Mouse (Mus musculus): Measurements from ENCODE around the gene Apol8. TPM values are rescaled to one million over a fixed set of nuclear protein-coding genes. Genes with fewer than 3 reads are reported as not detected.

Apol8 gene
- polyA plus RNA-seq, 1 experiment, result not detected

DNA sequence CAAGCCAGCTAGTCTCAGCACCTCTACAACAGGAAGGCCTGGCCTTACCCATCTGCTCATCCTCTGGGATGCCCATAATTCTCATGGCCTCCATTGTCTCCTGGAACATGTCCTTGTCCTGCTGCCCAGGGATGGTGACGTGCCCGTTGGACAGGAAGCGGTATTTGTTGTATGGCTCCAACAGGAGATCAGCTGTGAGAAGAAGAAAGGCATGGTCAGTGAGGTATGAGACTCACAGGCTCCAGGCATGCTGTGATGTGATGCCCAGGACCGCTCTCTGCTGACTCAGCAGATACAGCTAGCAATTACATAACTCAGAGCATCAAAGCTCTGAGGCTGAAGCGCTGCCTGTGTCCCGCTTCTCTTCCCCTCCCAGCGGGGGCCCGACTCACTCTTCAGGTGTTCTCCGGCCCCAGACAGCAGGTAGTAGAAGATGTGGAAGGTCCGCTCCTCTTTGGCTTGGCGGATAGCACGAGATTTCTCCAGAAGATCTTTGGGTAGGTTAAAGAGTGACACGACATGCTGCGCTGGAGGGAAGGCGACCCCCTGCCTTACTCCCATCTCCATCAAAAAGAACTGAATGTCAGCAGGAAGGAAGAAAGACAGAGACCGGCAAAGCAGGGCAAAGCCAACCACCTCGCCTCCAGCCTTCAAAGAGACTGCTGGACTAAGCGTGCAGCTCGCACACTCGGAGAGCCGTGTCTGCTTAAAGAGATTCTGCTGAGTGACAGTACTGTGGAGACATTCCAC lies 34.0 kb upstream of the Apol8 start:
- peaks cover 3% of the 10 kb centered on the region; the same call in 1 of the 2 replicates for H3K4me1 ChIP-seq (ENCODE audit: control insufficient read depth, insufficient read depth, low read length)
- no peak overlapping the region for H3K4me3 ChIP-seq (replicated peaks; ENCODE audit: extremely low read depth, low read depth, low read length)
- 82% methylated on average over 21 of the region's 21 CpGs for WGBS
- DNase-seq, result no peak
- no peak for TF ChIP-seq CTCF (IDR thresholded peaks at IDR 0.05; ENCODE audit: insufficient read depth, low read length)
- TF ChIP-seq POLR2A (IDR thresholded peaks at IDR 0.05; ENCODE audit: borderline replicate concordance, extremely low read depth, low read depth, low read length), result no peak

DNA sequence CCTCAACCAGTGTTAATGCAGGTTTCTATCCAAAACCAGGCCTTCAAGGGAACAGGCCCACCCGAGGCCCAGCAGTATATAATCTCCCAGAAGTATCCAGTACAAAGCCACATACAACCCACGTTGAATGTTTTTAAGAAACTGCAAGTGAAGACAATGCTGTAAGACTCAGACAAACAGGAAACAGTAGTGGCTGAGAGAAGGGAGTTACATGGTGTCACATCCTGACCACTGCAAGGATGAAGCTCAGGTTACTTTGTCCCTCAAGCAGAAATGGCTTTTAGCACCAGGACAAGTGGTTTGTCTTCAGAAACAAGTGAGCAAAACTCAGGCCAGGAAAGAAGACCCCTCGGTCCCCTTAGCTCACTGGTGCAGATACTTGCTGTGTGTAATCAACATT lies 32.4 kb upstream of the Apol8 start:
- Histone ChIP-seq H3K4me3 (replicated peaks; ENCODE audit: extremely low read depth, low read depth, low read length) (no peak overlapping the region), H3K4me1 (ENCODE audit: control insufficient read depth, insufficient read depth, low read length) (peaks cover 3% of the 10 kb centered on the region; the same call in 1 of the 2 replicates)
- no peak for DNase-seq
- TF ChIP-seq CTCF (IDR thresholded peaks at IDR 0.05; ENCODE audit: insufficient read depth, low read length) (no peak), POLR2A (IDR thresholded peaks at IDR 0.05; ENCODE audit: borderline replicate concordance, extremely low read depth, low read depth, low read length) (no peak)
- 45% methylated on average over 3 of the region's 3 CpGs for WGBS

DNA sequence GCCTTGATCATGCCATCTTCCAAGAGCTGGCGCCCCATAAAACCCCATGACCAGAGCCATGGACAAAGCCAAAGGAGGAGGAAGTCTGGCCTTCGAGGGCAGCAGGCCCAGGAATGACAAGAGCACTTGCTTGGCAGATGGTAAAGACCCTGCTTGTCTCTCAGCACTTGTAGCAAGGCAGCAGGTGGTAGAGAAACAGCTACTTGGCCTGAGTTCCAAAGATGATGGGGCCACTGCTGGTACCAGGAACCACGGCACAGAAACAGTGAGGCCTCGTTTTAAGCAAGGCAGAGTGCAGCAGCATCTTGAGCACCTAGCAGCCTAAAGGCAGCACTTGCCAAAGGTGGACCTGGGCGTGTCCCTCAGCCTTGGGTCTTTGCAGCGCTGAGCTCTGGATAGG lies 31.6 kb upstream of the Apol8 start:
- no peak for TF ChIP-seq CTCF (IDR thresholded peaks at IDR 0.05; ENCODE audit: insufficient read depth, low read length)
- no peak for TF ChIP-seq POLR2A (IDR thresholded peaks at IDR 0.05; ENCODE audit: borderline replicate concordance, extremely low read depth, low read depth, low read length)
- Histone ChIP-seq H3K4me3 (replicated peaks; ENCODE audit: extremely low read depth, low read depth, low read length) (no peak overlapping the region), H3K4me1 (ENCODE audit: control insufficient read depth, insufficient read depth, low read length) (peaks cover 3% of the 10 kb centered on the region; the same call in 1 of the 2 replicates)
- WGBS, result 78% methylated on average over 6 of the region's 6 CpGs
- no peak for DNase-seq

DNA sequence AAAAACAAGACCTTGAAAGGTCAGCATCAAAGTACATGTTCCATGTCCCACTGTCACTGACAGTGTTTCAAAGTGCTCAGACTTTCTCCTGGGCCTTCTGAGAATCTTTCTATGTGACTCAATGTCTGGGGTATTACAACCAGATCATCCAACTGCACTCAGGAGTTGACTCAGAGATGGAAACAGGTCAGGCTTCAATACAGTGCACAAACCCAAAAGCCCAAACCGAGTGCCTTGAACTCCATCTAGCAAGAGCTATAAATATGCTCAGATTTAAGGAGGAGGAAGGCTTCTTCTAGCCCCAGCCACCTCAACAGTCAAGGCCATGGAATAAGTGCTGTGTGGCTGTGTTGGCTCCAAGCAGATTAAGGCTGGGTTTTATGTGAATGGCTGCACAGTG lies 29.0 kb upstream of the Apol8 start:
- TF ChIP-seq CTCF (IDR thresholded peaks at IDR 0.05; ENCODE audit: insufficient read depth, low read length), result no peak
- TF ChIP-seq POLR2A (IDR thresholded peaks at IDR 0.05; ENCODE audit: borderline replicate concordance, extremely low read depth, low read depth, low read length), result no peak

DNA sequence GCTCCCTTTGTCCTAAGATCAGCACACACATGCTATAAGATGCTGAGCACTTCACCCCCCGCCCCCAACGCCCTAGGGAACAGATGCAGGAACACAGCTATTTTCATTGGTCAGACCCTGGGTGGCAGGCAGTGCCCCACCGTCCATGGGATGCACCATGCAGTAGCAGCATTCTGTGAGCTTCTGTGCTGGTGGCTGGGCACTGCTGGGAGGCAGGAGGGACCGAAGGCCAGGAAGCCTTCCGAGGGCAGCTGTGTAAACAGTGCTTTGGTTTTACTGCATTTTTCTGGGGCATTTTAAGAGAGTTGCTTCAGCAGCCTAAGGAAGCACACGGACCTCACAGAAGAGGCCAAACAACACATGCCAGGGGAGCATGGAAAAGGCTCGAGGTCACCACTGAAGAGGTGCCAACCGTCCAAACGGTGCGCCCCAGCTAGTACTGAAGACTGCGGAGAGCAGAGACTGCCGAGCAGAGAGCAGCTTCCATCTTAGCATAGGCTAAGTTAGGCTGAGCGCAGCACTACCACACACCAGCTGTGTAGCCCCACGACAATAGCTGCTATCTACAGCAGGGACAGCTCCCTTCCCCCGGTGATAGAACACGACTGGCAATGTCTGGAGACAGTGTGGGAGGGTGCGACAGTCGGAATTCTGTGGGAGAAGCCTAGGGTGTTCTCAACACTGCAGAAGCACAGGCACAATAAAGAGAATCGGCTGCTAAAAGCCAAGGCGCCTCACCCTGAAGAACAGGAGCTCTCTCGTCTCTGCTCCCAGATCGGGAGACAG lies 27.4 kb upstream of the Apol8 start:
- DNase-seq, result no peak
- Histone ChIP-seq H3K4me1 (ENCODE audit: control insufficient read depth, insufficient read depth, low read length) (peaks cover under 1% of the 10 kb centered on the region; the same call in 1 of the 2 replicates), H3K4me3 (replicated peaks; ENCODE audit: extremely low read depth, low read depth, low read length) (no peak overlapping the region)
- 62% methylated on average over 22 of the region's 22 CpGs for WGBS
- TF ChIP-seq POLR2A (IDR thresholded peaks at IDR 0.05; ENCODE audit: borderline replicate concordance, extremely low read depth, low read depth, low read length) (no peak), CTCF (IDR thresholded peaks at IDR 0.05; ENCODE audit: insufficient read depth, low read length) (no peak)

More for the DNA sequence above, 29.0 kb upstream of the Apol8 start:
- no peak for DNase-seq
- no peak overlapping the region for H3K4me3 ChIP-seq (replicated peaks; ENCODE audit: extremely low read depth, low read depth, low read length)
- H3K4me1 ChIP-seq (ENCODE audit: control insufficient read depth, insufficient read depth, low read length), result peaks cover 3% of the 10 kb centered on the region; the same call in 1 of the 2 replicates
- 73% methylated on average over 1 of the region's 1 CpGs for WGBS

DNA sequence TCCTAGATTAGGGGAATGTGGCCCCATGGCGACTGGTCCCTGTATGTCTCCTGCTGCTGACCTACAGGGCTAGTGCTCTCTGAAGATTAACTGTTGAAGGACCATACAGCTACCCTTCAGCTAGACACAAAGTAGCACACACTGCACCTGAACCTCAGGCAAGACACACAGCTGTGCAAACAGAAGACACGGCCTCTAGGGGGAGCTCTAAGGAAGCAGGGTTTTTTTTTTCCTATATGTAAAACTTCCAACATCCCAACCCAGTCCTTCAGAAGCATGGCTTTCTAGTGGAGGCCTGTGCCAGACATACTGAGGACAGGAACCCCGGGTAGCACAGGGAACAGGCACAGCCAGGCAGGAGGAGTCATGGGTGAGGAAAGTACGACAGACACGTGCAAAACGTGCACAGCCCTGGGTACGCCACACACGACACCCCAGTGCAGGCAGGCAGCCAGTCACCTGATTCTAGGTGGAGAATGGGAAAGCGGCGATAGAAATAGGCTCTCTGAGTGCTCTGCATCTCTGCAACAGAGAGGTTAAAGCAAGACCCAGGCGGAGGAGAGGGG lies 25.7 kb upstream of the Apol8 start:
- 71% methylated on average over 11 of the region's 11 CpGs for WGBS
- Histone ChIP-seq H3K4me3 (replicated peaks; ENCODE audit: extremely low read depth, low read depth, low read length) (no peak overlapping the region), H3K4me1 (ENCODE audit: control insufficient read depth, insufficient read depth, low read length) (no peaks in the 10 kb centered on the region)
- peak; percentile 61 for TF ChIP-seq CTCF (IDR thresholded peaks at IDR 0.05; ENCODE audit: insufficient read depth, low read length)
- no peak for TF ChIP-seq POLR2A (IDR thresholded peaks at IDR 0.05; ENCODE audit: borderline replicate concordance, extremely low read depth, low read depth, low read length)
- no peak for DNase-seq

DNA sequence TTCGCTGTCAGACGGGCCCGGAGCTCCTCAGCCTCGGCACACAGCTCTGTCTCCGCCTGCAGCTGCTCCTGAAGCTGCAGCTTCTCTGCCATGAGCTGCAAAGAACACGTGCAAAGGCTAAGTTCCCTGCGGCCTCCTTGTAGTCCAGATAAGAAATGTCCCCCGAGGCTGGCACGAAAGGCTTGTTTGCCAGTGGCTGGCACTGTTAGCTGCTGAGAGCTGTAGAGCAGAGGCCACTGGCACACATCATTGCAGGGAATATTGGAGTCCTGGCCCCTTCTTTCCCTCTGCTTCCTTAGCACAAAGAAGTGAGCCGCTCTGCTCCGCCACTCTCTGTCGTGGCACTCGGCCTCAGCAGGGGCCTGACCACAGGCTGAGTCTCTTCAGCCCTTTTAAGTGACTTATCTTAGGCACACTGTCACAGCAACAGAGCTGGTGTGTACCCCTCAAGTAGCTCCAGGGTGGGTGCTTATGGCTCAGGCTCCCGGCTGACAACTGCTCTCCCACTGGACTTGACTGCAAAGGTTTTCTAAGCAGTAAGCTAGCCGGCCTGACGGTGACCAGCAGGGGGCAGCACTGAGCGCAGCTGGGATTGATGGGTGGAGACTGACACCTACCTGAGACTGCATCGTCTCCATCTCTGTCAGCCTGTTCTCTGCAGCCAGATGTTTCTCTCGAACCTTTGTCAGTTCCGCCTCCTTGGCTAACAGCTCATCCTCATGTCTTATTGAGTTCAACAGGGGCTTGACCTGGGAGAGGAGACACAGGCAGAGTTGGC lies 18.6 kb upstream of the Apol8 start:
- no peak for TF ChIP-seq POLR2A (IDR thresholded peaks at IDR 0.05; ENCODE audit: borderline replicate concordance, extremely low read depth, low read depth, low read length)
- peak; percentile 95 for TF ChIP-seq CTCF (IDR thresholded peaks at IDR 0.05; ENCODE audit: insufficient read depth, low read length)
- no peak overlapping the region for H3K4me3 ChIP-seq (replicated peaks; ENCODE audit: extremely low read depth, low read depth, low read length)
- WGBS, result 65% methylated on average over 20 of the region's 20 CpGs
- DNase-seq, result peak; percentile 79
- no peaks in the 10 kb centered on the region for H3K4me1 ChIP-seq (ENCODE audit: control insufficient read depth, insufficient read depth, low read length)

DNA sequence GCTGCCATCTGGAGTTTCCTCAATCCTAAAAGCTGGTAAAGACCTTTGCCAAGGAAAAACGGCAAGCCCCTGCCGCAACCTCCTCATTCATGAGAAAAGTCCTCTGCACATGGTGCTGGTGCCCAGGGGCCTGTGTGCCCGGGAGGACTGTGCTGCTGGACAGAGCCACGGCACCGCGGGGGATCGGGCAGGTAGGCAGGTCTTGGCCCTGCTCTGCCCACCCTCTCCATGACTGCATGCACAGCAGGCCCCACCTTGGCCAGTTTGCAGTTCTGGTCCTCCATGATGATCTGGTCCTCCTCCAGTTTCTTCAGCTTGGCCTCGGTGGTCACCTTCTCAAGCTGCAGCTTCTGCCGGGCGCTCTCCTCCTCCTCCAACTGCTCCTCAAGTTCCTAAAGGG lies 17.5 kb upstream of the Apol8 start:
- DNase-seq, result no peak
- WGBS, result 96% methylated on average over 10 of the region's 10 CpGs
- Histone ChIP-seq H3K4me3 (replicated peaks; ENCODE audit: extremely low read depth, low read depth, low read length) (no peak overlapping the region), H3K4me1 (ENCODE audit: control insufficient read depth, insufficient read depth, low read length) (no peaks in the 10 kb centered on the region)
- TF ChIP-seq CTCF (IDR thresholded peaks at IDR 0.05; ENCODE audit: insufficient read depth, low read length) (no peak), POLR2A (IDR thresholded peaks at IDR 0.05; ENCODE audit: borderline replicate concordance, extremely low read depth, low read depth, low read length) (no peak)

All from lung, adult 2 months (tissue).